Mouse (Mus musculus) heart, adult 8-10 months (tissue): ENCODE measurements around the gene Ttc23. TPM values are rescaled to one million over a fixed set of nuclear protein-coding genes. Genes with fewer than 3 reads are reported as not detected.
A peak's percentile ranks its signal among the peaks of the same experiment; 100 is the strongest.

ENCODE experiments used
- DNase-seq: peaks from one replicate; pipeline ENCODE4 v3.0.0; 2022; ENCODE audit warnings: low spot score
- total RNA-seq, 4 experiments: library from RNA; stranded (reverse); gene quantifications; 2 replicates each; pipeline ENCODE4 v1.2.4; 2022

Ttc23 gene
- total RNA-seq, 4 experiments from 2014 or later: 16.2 to 18.6 (median 17.4) TPM

GRCm38 (mm10) chr7:67740796-67741195, 93.6 kb downstream of the Ttc23 start:
- DNase-seq: peak; percentile 47

- DNase-seq: peak; percentile 48
These were observed 94.5 kb downstream of the Ttc23 start for GRCm38 (mm10) chr7:67741706-67742105.

DNA sequence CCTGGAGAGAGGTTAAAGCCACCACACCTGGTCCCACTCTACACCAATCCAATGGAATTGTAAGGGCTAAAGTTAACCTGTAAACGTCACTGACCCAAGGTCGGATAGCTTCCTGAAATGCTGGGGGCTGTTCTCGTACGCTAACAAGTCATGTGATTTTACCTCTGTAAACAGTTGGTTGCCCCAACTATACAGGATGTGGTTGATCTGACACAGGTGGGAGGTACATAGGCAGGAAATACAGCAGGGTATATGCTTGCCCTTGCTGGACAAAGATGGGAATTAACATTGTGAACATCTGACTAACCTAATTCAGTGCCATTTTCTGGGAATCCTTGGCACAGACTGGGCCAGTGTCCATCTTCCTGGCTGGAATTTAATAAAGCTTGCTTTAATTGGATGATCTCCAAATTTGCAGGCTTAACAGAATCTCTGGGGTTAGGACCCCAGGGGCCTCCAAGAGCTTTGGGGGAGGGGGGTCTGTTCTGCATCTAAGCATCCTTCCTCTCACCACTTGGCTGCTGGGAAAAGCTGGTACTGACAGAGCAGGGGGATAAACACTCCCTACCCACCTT, 100.6 kb downstream of the Ttc23 start:
- DNase-seq: no peak

DNA sequence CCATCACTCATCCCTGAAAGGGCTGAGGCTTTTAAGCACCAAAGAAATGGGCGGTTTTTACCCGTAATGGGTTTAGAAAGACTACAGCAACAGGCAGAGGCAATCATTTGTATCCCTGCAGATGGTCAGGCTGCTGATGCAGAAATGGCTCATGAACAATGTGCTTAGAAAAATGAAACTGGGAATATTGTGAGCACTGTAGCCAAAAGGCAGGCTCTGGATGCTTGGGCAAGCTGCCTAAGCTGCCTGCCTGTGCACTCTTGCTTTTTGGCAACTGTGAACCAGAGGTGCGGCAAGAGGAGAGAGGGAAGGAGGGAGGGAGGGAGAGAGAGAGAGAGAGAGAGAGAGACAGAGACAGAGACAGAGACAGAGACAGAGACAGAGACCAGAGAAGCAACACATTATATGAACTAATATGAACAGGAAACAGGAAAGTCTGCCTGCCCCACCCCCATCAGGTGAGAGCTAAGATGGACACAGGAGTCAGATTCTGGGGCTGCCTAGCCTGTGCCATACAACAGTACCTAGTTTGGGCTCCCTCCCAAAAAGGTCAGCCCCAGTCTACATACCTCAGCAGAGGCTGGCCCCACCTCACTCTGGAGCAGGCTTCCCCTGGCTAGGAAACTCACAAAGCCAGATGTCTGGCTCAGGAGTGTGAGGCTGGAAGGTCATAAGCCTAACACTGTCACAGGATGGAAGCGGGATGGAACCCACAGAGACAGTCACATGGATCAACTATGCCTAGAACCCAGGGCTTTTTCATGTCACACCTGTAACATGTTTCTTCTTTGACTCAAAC, 102.4 kb downstream of the Ttc23 start:
- no peak for DNase-seq

DNA sequence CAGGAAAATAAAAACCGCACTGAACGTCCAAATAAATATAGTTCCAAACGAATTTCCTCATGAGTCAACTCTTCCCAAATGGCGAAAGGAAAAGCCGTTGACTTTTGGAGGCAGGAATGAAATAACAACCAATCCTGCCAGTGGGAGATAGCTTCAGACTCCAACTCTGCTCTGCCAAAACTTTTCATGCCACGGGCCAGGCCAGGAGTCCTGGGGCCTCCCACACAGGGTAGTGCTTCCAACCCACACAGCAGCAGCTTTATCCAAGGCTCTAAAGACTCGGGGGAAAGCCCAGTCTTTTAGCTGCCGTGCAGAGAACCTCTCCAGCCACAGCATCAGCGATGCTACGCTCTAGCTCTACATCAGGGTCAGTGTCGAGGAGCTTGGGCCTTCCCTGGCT, 107.4 kb downstream of the Ttc23 start:
- DNase-seq: peak; percentile 44

GRCm38 (mm10) chr7:67755366-67755765, 108.2 kb downstream of the Ttc23 start:
- no peak for DNase-seq

DNA sequence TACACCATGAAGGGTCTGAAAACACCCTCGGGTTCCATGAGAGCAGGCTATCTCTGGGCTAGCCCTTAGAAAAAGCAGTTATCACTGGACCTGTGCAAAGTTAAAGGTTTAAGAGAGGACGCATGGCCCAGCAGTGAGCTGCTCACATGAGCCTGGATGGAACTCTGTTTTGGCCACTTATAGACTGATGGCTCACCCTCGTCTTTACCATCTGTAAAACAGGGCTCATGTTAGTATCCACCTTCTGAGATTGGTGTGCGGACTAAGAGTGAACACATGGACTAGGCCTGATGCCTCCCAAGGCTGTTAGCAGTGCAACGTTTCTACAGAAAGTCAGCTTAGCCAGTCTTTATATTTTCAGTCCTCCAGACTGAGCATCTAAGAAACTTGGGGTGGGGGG, 109.4 kb downstream of the Ttc23 start:
- DNase-seq: no peak

DNA sequence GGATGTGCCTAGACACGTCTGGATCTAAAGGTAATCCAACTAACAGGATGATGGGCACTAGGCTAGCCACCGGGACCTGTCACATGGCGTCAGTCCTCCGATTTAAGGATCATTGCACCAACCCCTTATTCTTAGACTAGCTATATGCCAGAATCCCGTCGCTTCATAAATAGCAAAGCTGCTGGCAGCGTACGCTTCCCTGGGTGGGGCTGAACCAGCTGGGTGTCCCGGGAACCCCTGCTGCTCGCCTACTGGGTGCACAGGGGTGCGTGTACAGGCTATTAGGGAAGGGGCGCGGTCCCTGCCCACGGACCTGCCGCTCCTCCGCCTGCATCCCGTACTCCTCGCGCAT, 111.3 kb downstream of the Ttc23 start:
- DNase-seq: no peak

GRCm38 (mm10) chr7:67758858-67759628, 111.8 kb downstream of the Ttc23 start:
- DNase-seq: no peak

- DNase-seq: peak; percentile 94
These were observed 112.4 kb downstream of the Ttc23 start, which contains the start of gene Synm for GRCm38 (mm10) chr7:67759629-67759995. TSS of gene Synm (minus strand) at chr7:67759742.

DNA sequence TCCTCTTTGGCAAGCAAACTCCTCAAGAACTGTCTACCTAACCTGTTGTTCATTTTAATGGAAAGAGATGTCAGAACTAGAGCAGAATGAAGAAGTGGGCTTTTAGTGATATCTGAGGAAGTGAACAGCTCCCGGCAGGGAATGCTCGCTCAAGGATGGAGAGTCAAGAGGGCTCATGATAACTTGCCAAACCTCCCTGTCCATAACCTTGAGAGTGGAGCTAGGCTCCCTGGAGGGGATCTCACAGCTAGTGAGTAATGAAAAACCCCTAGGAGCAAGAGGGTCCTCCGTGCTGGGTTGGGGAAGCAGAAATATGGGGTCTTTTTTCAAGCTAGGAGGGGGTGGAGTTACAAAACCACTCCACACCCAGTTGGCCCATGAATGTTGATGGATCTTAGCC, 116.4 kb downstream of the Ttc23 start:
- DNase-seq: no peak

DNA sequence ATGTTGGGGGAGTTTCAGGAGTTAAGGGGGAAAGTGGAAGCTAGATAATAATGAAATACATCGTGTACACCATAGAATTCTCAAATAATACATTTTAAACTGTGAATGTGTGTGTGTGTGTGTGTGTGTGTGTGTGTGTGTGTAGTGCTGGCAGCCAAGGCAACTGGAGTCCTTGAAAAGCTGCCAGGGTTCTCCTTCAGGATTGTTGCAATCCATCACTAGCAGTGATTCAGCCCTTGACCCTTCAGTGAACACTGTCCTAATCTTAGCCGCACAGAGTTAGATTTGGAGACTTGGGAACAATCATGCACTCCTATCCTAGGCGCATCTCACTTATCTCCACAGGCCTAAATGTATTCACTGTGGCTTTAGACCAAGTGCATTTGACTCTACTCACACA, 120.9 kb downstream of the Ttc23 start:
- DNase-seq: no peak

GRCm38 (mm10) chr7:67769487-67769886, 122.3 kb downstream of the Ttc23 start:
- no peak for DNase-seq

GRCm38 (mm10) chr7:67772231-67772630, 125.0 kb downstream of the Ttc23 start:
- no peak for DNase-seq

DNA sequence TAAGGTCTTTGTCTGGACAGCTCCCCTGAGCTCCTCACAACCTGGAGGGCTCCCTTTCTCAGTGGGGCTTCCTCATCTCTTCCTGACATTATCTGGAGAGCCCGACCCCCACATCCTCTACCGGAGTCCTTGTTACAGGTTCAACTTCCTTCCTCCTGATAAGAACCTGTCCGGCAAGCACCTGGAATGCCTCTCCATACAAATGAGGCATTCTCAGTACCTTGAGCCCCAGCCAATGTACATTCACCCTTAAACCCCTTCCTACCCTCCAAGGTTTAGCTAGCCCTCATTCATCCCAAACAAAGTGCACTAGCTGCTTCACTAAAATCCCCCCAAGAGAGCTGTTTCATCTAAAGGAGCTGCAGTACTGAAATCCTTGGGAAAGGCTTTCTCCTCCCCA, 128.4 kb downstream of the Ttc23 start:
- no peak for DNase-seq

DNA sequence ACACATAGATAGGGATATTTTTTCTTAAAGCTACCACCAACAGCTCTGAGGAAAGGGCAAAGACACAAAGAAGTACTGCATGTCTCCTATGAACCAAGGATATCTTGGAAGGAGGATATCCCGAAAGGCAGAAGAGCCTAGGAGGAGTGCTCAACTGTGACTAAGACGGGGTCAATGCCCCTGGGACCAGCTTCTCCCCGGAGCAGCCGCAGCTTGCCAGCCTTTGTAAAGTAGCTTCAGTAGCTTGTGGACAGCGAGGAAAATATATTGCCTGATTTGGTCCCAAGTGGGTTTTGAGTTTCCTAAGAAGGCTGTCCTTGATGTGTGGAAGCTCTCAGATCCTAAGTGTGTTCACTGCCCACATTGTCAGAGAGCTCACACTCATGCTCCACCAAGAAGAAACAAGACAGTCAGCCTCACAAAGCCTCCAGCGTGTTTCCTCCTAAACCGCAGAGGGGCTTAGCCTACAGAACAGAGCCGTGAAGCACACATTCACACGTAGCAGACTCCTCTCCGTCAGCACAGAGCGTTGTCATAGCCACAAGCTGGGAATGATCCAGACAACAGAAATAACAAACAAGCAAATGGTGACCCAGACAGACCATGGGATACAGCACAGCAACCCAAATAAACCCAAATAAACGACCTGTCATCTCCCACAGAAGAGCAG, 129.6 kb downstream of the Ttc23 start:
- no peak for DNase-seq

GRCm38 (mm10) chr7:67787861-67788260, 140.7 kb downstream of the Ttc23 start:
- no peak for DNase-seq

DNA sequence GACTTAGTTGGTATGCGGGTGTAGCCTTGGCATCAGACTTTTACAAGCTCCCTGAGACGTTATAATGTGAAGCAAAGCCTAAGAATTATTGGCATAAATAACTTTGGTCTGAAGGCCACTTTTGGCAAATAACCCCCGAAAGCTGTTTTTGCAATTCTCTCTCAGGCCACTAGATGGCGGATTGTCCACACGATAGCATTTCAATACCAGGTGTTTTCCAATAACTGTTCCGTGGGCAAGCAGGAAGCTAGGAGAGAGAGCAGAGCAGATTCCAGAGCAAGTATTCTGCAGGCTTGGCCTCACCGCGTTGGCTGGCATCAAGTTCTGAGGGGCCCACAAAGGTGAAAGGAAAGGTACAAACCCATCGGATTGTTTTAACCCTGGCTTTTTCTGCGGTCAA, 141.5 kb downstream of the Ttc23 start:
- DNase-seq: peak; percentile 72

DNA sequence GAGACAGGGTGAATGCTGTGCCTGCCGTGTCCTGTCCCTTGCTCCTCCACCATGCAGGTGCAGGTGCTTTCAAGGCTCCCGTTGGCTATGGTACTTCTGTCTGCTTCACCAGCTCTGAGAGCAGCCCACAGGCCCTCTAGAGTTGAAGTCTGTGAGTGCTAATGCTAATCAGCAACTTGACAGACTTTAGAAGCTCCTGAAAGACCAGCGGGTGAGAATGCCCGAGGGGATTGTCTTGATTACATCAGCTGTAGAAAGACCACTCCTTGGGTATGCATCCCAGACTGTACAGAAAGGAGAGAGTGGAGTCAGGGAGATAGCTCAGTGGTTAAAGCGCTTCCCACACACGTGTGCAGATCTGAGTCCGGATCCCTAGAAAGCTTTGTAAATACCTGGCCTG, 144.0 kb downstream of the Ttc23 start:
- no peak for DNase-seq

- DNase-seq: no peak
These were observed 146.2 kb downstream of the Ttc23 start for GRCm38 (mm10) chr7:67793449-67793848.

GRCm38 (mm10) chr7:67797065-67797464, 149.9 kb downstream of the Ttc23 start:
- DNase-seq: no peak

DNA sequence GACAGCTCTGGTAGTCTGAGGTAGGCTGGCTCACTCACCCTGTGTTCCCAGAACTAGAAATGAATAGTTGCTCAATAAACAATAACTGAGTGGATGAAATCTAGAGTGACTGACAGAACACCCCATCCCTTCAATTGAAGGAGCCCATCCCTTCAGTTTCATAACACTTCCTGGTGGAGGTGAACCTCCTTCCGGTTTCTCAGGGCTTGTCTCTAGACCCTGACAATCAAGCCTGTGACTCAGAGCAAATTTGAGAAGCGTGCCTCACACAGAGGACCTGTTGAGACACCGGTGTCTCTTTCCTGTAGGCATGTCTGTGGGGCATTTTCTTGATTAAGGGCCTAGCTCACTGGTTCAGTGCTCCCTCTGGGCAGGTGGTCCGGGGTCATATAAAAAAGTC, 151.3 kb downstream of the Ttc23 start:
- DNase-seq: no peak
